Mouse (Mus musculus): ENCODE data around the gene Slc16a1. TPM values are rescaled to one million over a fixed set of nuclear protein-coding genes. Genes with fewer than 3 reads are reported as not detected.

Slc16a1 gene
- total RNA-seq (2021), result 10 to 100 TPM; 28.4 to 34.3 TPM

DNA sequence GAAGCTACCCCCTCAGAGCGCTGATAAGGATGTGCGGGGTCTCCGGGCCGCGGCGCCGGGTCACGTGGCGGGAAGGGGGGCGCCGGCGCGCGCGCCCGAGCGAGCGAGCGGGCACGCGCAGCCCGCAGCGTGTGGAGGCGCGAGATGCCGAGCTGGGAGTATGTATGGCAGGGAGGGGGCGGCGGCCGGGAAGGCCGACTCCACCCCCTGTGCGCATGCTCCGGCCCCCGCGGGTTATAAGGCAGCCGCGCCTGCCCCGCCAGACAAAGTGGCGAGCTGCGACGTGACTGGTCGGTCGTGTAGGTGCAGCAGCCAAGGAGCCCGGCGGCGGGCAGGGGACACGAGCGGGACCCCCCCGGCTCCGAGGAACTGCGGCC lies at the start of gene Slc16a1:
Gene Slc16a1, plus strand, starts transcription at position 266 of the 377 bp plus-strand sequence.
- peak; percentile 76 to 84 for DNase-seq (ENCODE audit: extremely low spot score in 1 of 2, low spot score in 1 of 2)

DNA sequence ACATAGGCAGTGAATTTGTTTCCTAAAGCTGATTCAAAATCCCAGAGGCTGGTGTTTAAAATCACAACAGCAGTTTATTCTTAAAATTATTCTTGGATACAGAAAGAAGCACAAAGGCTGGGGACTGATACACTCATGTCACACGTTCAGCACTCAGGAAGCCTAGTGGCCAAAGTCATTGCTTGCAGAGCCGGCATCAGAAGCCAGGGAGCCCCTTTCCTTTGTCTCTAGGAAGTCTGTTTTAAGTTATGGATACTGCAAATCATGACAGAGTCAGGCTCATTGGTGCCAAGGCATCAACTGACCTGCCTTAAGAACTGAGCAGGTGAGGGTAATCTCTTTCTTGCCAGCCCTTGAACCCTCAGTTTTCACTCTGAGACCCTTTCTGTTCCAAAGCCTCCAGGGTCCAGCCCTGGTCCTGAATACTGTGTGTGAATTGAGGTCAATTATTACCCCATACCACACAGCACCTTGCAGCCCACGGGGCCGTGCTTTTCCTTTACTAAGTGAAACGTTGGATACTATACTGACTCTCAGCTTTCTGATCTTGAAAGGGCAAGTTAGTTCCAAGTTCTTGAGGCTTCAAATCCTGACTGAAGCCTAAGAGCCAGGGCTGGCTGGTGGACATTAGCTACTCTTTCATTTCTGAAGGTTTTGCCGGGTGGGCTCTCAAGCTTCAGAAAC lies 41.9 kb upstream of the Slc16a1 start:
- DNase-seq (ENCODE audit: extremely low spot score in 1 of 2, low spot score in 1 of 2), result no peak

DNA sequence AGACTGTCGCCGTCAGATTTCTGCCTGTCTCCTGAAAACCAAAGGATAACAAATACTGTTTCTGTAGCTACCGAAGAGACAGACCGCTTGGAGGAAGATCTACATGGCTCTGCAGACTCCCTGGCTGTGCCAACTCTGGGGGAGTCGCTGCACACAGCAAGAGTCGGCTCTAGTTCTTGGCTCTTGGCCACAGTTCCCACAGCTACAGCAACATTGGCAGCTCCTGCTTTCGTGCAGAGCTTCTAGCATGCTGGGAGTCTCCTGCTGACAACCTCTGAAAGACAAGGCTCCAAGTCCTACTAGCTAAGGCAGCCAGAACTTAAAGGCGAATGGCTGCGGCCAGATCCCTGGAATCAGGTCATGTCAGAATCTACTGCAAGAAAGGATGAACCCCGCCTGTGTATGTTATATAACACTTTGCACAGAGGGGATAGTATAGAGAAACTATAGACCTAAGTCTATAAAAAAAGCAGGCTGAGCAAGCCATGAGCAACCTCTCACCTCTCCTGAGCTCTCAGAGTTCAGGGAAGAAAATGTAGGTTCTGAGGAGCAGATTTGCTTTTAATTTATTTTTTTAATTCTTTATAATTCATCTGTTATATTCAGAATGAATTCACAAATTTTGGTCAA lies 41.2 kb upstream of the Slc16a1 start:
- DNase-seq (ENCODE audit: extremely low spot score in 1 of 2, low spot score in 1 of 2), result peak; percentile 65 to 66

DNA sequence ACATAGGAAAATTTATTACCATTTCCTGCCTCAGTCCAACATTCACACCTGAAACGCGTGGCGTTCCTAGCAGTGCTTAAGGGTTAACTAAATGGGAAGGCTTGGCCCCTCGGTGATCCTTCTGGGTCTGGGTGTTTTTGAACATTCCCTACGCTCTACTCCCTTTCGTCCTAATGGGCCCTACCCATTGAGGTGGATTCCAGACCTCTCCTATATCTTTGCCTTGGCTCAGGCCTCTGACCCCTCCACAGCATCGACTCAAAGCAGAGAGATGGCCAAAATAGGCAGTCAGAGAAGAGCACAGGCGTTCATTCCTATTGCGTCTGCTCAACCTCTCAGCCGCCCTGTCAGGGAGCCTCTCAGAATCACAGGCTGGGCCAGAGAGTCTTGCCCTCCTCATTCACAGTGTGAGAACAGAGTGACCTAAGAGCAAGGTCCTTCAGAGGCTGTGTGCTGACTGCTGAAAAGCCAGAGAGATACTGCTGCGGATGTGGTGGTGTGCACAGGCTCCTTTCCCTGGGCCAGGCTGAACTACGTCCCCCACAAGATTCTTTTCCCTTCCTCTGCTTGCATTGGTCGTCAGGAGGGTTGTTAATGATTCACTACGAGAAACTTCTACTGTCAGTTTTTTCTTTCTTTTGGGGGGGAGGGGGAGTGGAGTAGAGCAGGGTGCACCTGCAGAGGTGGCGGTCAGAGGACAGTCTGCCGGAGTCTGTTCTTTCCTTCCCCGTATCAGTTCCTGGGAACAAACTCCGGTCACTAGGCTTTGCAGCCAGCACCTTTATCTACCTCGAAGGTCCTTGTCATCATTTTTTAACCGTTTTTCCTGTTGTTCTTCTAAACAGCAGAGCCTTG lies 38.9 kb upstream of the Slc16a1 start:
- no peak for DNase-seq (ENCODE audit: extremely low spot score in 1 of 2, low spot score in 1 of 2)

DNA sequence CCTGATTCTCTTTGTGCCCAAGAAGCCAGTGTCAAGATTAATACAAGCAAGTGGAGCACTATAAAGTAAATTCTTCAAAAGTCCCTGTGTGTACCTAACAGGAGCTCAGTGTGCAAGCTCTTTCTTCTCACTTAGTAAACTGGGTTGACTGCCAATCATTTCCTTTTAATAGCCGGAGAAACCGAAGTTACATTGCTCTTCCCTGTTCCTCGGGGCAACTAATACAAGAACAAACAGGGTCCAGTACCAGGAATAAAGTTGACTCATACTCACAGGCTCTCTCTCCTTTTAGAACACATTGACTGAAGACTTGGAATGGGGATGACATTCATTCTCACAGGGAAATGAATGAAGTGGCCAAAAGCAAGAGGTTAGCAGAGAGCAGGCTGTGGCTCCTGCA lies 37.8 kb upstream of the Slc16a1 start:
- no peak for DNase-seq (ENCODE audit: extremely low spot score in 1 of 2, low spot score in 1 of 2)

DNA sequence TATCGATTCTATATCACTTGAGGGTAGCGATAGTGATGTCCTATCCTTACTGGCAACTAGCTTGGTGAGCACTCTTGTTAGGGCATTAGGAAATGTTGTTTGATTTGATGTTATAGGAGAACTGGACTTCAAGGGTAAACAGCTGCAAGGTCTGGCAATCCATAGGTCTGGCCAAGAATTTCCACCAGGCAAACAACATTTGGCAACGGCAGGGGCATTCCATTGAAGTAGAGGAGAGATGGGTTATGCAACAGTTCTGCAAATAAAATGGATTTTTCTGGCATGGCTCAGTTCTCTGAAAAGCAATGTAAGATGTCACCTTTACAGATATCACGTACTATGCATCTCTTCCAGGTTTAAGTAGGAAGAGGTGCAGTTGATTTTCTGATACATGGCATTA lies 36.8 kb upstream of the Slc16a1 start:
- no peak for DNase-seq (ENCODE audit: extremely low spot score in 1 of 2, low spot score in 1 of 2)

DNA sequence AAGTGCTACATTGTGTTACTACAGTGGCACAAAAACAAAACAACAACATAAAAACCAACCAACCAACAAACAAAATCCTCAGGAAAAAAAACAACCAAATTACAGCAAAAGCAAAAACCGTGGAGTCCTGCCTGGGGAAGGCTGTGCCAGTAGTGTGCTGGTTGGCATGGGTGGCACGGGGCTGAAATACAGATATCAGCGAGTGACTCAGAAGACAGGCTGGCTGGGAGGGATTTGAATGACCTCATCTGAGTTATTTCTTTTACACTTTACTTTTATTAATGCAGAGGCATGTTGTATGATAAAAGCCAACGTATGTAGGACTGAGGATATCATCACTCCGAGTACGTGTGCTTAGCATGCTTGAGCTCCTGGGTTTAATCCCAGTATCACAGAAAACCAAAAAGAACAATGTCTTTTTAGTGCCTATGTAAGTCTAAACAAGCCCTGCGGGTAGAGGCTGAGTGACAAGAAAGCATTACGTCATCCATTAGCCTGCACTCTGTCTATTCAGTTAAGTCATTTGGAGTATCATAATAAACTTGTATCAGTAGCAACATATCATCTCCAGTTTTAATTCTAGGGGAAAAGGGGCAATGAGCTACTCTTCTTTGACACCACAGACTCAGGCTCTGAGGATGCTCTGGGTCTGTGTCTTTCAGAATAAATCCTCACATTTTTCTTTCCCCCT lies 28.6 kb upstream of the Slc16a1 start:
- no peak for DNase-seq (ENCODE audit: extremely low spot score in 1 of 2, low spot score in 1 of 2)

DNA sequence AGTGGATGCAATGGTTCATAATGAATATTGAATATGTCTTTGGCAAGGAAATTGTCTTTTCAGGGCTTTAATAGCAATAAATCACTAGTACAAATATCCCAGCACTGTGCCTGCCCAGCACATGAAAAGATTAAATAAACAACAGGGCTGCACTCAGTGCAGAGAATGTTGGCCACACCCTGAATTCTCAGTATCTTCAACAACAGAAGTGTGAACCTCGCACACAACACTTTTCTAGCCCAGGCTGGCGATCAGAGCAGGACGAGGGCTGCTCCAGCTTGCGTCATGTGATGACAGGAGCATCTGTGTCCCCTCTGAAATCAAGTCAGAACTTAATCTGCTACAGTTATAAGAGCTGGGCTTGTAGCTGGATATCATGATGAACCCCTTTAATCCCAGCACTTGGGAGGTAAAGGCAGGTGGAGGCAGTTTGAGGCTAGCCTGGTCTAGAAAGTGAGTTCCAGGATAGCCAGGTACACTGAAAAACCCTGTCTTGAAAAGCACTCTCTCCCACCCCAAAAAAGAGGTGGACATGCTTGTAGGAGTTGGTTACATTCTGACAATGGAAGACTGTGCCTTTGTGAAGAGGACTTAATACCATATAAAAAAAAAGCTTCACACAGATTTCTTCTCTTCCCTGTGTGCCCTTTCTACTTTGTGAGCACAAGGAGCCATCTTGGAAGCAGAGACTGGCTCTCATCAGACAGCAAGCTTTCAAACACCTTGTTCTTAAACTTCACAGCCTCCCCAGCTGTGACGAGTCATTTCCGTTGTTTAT lies 27.8 kb upstream of the Slc16a1 start:
- no peak for DNase-seq (ENCODE audit: extremely low spot score in 1 of 2, low spot score in 1 of 2)

DNA sequence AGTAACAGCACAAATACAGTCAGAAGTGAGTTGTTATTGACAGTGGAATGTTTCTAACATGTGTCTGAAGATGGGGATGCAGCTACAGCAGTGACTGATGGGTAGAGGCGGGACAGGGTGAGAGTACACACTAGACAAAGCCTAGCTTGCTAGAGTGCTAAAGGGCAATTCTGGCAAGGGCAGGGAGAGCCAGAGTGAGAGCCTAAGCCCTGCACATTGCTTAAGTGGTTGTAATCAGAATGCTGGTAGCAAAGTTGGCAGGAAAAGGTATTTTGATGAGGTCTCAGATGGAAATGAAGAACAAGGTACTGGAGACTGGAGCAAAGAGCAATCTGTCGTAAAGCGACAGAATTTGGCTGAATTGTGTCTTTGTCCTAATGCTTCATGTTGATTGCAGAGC lies 26.5 kb upstream of the Slc16a1 start:
- DNase-seq (ENCODE audit: extremely low spot score in 1 of 2, low spot score in 1 of 2), result no peak

DNA sequence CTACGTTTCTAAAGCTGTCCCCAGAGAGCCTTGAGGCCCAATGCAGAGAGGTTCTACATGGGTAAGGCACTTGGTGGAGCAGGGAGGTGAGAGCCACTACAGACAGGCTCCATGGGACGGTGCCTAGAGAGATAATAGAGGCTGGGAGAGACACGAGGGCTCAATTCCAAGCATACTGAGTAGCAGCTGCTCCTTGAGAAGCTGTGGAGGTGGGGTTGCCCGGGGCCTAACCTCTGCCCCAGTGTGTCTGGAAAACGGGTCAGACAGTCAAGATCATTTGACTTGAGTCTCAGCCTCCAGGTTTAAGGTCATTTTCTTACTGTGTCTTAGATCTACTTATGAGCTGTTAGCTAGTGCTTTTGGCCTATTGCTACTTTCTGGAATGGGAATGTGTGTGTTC lies 25.4 kb upstream of the Slc16a1 start:
- DNase-seq (ENCODE audit: extremely low spot score in 1 of 2, low spot score in 1 of 2), result no peak

DNA sequence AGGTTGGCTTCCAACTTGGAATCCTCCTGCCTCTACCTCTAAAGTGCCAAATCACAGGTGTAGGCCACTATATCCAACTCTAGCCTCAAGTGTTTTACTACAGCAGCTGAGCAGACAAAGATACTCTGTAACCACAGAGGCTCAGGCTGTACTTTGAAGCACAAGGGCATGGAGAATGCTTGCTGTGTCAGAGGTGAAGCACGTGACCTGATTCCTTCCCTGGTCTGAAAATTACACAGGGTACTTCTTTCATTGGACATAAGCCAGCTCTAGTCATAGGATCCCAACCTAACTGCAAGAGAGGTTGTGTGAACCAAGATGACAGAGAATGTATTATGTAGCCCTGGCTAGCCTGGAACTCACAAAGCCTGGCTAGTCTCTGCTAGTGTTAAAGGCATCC lies 24.4 kb upstream of the Slc16a1 start:
- no peak for DNase-seq (ENCODE audit: extremely low spot score in 1 of 2, low spot score in 1 of 2)

DNA sequence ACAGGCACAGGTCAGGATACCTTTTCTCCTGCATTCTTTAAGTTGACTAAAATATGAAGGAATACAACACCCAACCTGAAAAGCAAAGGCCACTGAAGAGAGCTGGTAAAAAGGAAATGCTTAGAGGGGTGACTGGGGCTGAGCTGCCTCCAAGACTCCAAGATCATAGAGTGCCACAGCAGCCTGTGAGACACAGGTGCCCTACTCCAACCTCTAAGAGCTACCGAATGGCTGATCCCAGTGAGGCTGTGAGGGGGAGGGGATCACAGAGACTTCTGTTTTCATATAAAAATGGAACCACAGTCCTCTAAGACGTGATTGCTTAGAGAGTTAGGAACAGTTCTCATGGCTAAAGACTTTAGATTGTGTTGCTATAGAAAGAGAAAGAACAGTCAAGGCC lies 23.3 kb upstream of the Slc16a1 start:
- no peak for DNase-seq (ENCODE audit: extremely low spot score in 1 of 2, low spot score in 1 of 2)

DNA sequence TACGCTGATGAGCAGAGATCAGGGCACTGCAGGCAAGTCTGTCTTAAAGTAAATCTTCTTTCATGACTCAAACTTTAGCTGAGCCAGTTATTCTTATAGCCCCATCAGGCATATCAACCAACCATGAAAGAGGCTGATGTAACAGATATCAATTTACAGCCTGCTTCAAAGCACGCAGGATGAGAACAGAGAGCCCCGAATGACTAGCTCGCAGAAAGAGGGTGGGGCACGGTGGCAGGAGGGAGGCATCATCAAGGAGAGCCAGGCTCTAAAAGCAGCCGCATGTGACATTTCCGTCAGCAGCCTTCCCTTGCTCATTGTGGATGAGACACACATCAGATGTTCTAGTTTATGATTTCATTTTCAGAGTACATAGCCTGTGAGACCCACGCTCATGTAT lies 22.3 kb upstream of the Slc16a1 start:
- no peak for DNase-seq (ENCODE audit: extremely low spot score in 1 of 2, low spot score in 1 of 2)

DNA sequence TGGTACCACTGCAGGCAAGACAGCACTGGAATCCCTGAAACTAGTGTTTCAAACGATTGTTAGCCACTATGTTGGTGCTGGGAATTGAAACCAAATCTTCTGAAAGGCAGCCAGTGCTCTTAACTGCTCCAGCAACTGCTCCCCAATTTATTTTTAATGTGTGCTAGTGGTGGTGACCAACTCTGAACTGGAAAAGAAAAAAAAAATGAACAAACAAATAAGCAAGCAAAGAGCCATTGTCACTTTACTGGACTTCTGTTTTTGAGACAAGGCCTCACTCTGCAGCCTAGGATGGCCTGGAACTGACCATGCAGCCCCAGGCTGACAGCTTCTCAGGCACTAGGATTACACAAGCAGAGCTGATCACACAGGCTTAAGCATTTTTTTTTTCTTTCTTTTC lies 16.6 kb upstream of the Slc16a1 start:
- DNase-seq (ENCODE audit: extremely low spot score in 1 of 2, low spot score in 1 of 2), result no peak

DNA sequence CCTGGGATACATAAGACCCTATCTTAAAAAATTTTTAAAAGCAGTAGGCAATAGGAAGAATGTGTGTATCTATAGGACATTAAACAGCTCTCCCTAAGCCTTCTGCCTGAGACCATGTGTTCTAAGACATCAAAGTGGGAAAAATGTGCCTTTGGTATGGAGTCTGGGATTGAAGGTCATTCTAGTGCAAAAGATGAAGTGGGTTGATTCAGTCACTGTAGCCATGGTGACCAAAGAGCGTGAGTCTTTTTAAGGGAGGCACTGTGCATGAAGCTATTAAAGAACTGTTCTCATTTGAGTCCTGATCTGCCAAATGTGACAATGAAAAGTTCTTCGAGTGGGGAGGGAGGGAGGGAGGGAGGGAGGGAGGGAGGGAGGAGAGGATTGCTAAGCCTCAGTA lies 8.7 kb upstream of the Slc16a1 start:
- DNase-seq (ENCODE audit: extremely low spot score in 1 of 2, low spot score in 1 of 2), result no peak

DNA sequence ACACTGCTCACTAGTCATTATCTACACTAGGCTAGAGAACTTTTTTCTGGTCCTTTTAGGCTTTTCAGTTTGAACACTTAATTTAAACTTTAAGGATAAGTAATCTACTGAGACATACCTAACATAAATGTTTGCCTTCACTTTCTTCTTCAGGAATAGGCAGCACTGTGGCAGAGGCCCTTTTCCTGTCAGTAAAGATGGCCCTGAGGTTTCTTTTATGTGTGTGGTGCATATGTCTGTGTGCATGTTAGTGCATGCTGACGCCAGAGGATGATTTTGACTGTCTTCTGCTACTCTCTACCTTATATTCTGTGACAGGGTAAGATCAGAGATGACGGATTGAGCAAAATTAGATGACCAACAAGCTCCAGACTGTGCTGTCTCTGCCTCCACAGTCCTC lies 7.5 kb upstream of the Slc16a1 start:
- no peak for DNase-seq (ENCODE audit: extremely low spot score in 1 of 2, low spot score in 1 of 2)

DNA sequence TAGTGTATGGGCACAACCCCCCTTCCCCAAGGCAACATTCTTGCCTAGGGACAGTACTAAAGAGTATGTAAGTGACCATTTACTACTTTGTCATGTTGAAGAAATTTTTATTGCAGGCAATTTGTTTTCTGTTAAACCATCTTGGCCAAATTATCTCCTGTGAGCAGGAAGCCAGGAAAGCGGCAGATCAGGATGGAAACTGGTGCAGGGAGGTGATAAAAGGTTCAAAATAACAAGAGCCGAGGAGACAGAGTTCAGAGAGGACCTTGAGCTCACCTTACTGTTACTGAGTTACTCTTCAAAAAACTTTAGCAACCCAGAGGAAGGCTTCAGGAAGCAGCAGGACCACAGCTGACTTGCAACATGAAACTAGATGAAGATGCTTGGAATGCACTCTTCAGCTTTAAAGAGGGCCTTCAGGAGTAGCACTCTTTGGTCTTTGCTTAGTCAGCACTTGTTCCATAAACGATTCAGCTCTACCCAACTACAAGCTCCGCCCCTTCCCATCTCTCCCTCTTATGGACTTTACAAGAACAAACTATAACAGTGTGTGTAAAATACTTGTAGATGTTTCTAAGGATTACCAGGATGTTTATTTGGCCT lies 5.8 kb upstream of the Slc16a1 start:
- DNase-seq (ENCODE audit: extremely low spot score in 1 of 2, low spot score in 1 of 2), result no peak

DNA sequence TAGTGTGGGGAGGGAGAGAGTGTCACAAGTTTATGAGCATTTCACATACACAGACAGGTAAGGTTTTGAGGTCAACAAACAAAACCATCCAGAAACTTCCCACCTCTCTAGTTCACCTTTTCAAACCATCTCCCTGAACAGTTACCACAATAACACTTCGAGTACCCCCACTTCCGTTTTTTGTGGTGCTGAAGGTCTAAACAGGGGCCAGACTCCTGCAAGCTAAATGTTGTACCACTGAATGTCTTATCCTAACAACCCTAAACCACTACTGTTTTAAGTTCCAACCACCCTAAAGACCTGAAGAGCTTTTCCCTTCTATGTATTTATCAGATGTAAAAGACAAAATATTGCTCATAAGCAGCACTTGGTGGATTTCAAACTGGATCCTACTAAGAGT lies 2.0 kb upstream of the Slc16a1 start:
- no peak for DNase-seq (ENCODE audit: extremely low spot score in 1 of 2, low spot score in 1 of 2)

DNA sequence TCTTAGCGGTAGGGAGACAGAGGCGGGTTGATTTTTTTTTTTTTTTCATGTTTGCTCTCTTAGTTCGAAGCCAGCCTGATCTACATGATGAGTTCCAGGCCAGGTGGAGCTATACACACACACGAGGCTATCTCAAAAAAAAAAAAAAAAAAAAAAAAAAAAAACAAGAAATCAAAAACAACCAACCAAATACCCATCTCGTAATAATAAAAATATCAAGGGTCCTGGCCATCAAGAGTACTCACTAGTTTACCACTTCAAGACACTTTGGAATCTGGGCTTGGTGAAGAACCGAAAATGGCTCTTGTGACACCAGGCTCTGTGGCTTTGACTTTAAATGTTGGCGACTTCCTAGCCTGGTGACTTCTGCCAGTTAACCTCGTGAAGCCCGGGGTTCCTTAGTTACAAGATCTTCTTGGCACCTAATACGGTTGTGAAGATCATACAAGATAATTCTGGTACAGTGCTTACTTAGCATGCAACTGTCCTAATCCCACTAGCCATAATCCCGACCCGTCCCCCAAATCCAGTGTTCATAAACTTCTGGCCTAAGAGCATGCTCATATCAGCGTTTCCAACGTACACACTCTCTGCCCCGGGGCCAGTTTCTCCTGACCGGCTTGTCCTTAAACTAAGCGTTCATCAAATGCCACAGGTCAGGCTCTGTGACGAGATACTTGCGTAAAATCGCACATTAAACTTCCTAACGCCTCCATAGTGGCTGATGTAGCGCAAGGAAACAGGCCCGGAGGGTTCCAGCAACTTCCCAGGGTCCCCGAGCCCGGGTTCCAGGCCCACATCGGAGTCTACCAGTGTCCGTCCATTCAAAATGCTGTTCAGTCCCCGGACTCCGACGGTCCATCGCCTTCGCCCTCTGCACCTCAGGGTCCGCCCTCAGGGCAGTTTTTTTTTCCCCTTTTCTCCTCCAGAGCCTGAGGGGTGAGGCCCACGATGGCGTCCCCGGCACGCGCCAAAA lies 753 bp upstream of the Slc16a1 start:
- no peak for DNase-seq (ENCODE audit: extremely low spot score in 1 of 2, low spot score in 1 of 2)
